Mouse (Mus musculus) spleen, postnatal 36 days (tissue): Measurements from ENCODE around the gene Clmn.
"Not testable (repeated sequence)": the region's sequence is repeated elsewhere in the genome, so short reads cannot be mapped to it uniquely, and the experiment has no call there.

ENCODE experiments used
- DNase-seq, 2 experiments: peaks; one replicate each; pipeline ENCODE4 v3.0.0; 2022; ENCODE audit warnings: low spot score in 2 of 2, mixed read lengths in 1 of 2

The Clmn gene

DNA sequence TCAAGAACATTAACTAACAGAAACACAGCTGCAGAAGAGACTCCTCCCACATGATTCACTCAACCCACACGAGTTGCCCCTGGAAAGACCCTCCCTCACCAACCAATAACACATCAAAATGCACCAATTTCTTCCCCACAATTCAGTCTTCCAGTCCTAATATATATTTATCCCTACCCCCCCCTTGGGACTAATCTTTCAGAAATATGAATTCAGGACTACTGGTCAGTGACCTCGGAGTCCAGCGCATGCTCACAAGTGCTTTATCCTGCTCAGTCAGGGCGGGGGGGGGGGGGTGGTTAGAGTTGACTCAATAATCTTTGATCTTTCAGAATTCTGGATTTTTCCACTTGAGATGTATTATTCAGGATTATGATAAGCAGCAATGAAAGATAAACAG, 111.2 kb downstream of the Clmn start:
- no peak for DNase-seq

DNA sequence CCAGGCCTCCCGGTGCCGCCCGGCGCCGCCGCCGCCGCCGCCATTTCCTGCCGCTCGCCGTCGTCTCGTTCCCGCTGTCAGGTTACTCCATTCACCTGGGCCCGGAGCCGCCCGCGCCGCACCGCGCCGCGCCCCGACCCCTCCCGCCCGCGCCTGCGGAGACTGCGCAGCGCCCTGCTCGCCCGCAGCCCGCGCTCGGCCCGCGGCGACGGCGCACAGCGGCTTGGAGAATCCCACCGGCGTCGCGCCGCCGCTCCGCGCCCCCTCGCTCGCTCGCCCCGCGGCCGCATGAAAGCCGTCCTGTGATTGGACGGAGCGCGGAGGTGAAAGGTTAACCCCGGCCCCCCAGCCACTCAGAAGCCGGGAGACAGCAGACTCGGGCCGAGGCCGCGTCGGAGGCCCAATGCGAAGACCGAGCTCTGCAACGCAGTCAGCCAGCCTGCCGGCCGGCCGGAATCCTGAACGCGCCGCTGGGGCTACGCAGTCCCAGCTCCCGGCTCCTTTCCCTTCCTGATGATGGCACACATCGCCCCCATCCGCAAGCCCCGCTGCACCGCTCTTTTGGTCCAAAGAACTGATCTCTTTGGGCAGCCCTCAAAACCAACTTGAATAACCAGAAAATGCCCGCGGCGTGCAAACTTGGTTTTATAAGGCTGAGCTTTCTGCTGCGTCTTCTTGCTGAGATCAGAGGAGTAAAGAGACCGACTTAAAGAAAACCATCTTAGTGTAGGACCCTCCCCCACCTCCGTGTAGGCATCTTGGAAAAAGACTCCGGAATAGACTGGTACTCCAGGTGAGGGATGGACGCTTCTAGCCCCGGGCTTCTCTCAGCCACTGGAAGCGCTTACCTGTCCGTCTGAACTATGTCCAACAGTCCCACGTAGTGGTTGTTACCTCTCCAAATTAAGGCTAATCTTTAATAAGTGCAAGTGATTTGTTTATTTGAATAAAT, 112.8 kb downstream of the Clmn start, which contains the start of gene Dicer1:
Gene Dicer1, minus strand, starts transcription at position 139 of the 952 bp plus-strand sequence.
- DNase-seq: peak; percentile 95

DNA sequence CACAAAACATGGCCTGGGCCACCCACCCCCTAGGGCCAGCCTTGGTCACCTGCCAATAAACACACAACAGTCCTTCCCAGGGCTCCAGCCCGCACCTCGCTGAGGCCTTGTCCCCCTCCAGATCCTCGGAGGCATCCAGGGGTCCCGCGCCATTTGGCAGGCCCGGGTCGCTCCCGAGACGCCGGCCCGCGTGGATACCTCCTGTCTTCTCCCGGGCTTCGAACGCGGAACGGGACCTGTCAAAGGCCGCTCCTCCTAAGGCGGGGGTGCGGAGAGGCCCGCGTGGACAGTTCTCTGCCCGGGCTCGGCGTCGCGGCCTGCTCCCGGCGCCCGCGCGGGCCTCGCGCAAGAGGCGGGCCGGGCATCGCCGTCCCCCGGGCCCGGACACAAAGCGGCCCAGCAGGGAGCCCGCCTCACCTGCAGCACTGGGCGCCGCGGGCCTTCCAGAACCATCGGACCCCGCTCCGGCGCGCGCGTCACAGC, 113.5 kb downstream of the Clmn start:
- peak in 1 of 2 experiments; percentile 9 for DNase-seq

DNA sequence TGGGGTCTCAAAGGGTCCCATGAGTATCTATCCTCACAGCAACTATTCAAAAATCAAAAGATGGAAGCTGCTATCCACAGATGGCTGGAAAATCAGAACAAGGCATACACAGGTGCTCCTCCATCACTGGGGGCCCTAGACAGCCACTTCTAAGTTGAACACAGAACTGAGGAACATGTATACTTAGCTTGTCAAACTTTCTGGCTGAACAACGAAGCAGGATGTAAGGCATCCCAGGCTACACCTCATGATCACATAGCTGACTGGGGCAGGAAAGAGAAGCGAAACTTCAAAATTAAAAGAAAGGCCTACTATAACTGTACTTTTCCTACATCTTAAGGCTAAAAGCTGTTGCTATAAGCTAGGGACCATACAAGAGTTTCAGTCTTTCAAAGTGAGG, 115.9 kb downstream of the Clmn start:
- peak; percentile 29 to 40 for DNase-seq

DNA sequence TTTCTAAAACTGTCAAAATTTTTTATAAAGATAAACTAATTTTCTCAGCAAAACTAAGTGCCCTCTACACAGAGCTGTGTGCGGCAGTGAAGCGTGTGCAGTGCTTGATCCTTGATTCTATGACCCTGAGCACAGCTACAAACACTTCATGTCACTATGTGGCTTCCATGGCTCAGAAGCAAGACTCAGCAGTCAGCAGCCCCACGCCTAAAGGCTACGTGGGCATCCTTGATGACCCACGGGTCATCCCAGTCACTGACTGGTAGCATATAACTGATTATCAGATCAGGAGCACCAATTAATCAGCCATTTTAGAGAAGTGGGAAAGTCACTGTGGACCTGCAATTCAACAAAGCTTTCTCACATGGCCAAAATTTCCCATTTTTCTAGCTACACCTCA, 117.6 kb downstream of the Clmn start:
- DNase-seq: no peak

DNA sequence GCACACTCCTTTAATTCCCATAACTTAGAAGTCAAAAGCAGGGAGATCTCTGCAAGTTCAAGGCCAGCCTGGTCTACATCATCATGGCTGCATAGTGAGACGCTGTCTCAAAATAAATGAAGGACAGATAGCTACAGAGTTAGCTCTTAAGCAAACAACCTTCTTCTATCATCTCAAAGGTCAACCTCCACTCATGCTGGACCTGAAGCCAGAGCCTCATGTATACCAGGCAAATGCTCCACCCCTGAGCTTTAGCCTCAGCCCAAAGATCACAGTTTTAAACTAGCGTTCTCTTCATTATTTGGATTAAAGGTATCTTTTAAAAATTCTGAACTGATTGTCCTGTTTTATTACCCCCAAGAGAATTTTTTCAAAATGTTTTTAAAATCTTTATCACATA, 118.3 kb downstream of the Clmn start:
- no peak for DNase-seq

DNA sequence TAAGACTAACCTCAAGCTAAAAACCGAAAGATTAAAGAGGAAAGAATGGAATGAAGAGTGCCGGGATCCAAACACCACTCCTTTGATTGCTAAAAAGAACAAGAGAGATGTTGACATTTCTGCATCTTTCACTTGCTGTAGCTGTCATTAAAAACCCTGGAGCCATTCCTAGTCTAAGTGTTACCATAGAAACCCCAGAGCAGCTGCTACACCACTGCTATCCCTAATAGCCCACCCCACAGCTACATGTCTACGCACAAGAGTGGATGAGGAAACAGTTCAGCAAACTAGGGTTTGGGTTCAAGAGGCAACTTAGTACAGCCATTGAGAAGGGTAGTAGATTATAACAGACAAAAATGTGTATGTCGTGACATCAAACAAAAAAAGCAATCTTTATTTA, 121.2 kb downstream of the Clmn start:
- no peak for DNase-seq

DNA sequence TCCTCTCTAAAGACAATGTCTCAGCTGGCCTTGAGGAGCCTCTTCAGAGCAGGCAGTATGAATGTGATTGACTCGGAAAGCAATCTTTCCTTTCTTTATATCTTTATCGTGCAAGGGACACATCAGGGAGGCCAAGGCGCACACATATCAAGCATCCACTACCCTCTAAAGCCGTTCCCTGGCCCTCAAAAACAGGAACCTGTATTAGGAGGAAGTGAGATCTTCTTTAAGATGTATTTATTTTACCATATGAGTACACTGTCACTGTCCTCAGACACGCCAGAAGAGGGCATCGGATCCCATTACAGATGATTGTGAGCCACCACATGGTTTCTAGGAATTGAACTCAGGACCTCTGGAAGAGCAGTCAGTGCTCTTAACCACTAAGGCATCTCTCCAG, 122.6 kb downstream of the Clmn start:
- peak; percentile 55 to 68 for DNase-seq

DNA sequence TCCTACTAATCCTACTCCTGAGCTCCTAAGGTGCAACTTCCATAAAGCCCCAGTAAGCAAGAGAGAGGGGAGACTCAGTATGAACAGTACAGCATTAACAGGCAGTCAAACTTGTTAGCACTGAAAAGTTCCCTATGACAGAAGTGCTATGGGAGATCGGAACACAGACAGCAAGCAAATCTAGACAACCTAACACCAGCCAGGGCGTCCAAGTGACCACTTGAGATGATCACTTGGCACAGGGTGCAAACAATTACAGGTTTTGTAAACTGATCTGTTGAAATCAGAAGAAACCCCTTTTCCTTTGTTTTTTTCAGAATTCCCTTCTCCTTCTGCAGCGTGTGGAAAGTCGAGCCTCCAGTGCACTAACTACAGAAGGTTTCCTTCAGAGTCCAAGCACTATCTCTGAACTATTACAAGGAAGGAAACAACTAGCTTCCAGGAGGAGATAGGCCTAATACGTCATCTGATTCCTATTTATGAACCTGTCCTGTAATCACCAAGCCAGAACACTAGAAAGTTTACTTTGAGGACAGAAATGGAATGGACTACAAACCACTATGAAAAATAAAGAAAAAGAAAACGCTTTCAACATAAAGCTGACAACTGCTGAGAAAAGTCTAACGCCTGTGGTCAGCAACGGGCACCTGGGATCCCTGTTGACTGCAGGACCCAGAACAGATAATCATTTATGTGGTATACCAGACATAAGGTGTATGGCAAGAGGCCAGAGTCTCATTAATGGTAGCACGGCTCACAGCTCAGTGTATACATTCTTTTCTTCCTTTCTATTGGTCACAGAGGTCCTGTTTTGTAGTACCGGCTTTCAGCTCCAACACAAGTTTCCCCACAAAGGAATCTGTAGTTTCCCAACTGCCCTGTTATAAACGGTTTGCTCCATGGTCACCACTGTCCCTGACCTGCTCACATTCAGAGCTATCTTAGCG, 123.8 kb downstream of the Clmn start:
- DNase-seq: no peak

DNA sequence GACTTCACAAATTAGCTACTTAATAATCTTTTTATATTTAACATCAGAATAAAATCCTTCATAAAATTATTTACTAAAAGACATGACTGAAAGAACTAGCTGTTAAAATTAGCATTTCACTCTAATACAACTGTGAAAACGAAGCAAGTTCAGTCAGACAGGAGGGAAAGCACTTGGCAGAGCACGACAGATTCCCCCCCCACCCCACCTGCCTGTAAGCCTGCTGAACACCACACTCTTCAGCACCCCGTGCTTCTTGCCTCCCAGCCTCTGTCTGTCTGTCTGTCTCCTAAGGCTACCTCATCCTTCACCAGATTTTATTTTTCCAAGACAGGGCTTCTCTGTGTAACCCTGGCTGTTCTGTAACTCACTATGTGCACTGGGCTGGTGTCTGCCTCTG, 125.9 kb downstream of the Clmn start:
- no peak for DNase-seq

DNA sequence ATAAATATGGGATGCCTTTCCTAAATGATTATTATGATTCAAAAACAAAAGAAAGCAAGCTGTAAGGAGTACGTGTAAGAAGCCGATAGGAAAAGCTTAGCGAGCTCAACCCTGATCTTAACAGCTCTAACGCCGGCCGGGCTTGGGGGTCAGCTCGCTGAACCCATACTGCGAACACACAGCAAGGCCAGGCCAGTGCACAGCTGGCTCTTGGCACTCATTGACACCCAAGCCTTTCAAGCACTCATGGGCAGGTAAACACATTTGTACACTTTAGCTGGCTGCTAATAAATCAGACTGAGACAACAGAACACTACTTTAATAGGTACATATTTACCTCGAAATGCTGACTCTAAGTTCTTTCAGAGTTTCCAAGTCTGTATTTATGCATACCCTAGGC, 126.4 kb downstream of the Clmn start:
- DNase-seq: no peak

DNA sequence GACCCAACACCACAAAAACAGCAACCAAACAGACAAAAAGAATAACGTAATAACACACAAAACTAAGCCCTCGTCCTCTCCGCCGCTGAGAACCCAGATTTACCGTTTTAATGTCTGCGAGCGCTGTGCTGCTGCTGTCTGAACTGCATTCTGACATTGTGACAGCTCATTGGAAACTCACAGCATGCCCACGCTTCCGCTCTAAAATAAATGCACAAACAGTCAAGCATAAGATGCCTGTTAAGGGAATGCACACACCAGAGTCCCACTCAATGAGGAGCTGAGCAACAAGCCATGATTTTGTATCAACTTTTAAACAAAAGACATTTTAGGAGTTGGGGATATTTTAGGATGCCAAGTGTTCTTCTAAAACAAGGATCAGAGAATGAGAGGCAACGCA, 127.2 kb downstream of the Clmn start:
- no peak for DNase-seq

DNA sequence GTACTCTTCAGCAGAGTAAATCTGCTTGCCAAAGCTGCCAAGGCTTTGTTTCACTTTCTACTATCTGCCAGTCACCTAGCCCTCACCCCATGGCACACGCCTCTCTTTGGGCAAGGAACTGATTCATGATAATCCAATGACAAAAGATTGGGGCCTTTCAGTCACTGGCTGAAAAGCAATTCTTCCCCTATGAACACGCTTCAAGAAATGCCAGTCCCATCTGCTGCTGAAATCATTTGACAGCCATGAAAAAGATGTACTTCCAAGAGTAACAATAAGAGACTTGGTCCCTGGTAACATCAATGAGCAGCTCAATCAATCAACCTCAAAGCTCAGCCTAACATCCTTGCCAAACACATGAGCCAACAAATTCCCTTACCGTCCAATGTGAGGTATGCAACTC, 128.9 kb downstream of the Clmn start:
- no peak for DNase-seq

DNA sequence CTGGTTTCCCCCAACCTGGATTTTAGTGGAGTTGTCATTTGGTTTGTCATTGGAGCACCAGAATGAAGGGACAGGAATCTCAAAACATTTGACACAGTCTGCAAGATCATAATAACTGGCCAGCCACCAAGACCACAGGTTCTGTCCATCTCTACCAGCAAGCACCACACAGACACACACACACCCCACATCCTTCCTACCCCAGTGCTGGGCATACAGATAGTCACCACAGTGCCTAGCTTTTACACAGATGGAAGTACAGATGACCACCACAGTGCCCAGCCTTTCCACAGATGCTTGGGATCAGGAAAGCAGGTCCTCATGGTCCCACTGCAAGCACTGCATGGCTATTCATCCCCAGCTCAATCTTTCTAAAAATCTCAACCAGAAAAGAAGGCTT, 131.7 kb downstream of the Clmn start:
- DNase-seq: no peak

DNA sequence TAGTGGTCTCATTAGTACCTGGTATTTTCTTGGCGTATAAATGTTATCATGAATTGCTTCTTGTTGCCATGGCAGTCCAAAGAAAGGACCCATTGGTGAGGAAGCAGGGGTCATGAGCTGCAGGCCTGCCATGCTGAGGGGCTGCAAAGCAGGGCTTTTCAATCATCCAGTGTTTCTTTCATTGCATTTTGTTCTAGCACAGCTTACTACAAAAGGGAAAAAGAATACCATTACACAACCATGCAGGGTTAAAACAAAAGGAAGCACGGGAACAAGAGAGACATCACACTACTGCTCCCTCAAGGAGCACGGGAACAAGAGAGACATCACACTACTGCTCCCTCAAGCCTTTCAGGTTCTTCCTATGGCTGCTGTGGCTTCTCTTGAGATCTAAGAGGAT, 133.1 kb downstream of the Clmn start:
- DNase-seq: no peak

DNA sequence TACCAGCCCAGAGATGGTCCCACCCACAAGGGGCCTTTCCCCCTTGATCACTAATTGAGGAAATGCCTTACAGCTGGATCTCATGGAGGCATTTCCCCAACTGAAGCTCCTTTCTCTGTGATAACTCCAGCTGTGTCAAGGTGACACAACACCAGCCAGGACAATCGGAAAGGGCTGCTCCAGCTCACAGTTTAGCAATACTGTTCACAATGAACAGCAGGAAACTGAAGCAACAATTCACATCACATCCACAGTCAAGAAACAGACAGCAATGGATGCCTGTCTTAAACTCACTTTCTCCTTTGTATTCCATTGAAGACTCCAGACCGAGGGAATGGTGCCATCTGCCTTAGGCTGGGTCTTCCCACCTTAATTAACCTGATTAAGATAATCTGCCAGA, 138.4 kb downstream of the Clmn start:
- not testable (repeated sequence) for DNase-seq

DNA sequence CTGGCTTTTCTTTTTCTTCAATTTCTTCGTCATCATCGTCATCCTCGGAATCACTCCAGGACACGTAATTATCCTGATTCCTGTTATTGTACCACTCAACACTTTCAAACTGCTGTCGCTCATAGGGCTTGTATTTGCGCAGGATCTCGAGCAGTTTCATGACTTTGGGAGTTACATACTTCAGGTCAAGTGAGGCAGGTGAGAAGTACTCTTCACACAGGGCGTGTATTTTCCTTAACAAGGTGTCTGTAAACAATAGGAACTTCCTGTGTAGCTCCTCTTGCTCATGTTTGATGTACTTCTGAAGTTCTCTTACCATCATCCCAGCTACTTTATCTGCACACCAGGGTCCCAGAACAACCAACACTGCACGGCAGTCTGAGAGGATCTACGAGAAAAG, 142.8 kb downstream of the Clmn start:
- no peak for DNase-seq

DNA sequence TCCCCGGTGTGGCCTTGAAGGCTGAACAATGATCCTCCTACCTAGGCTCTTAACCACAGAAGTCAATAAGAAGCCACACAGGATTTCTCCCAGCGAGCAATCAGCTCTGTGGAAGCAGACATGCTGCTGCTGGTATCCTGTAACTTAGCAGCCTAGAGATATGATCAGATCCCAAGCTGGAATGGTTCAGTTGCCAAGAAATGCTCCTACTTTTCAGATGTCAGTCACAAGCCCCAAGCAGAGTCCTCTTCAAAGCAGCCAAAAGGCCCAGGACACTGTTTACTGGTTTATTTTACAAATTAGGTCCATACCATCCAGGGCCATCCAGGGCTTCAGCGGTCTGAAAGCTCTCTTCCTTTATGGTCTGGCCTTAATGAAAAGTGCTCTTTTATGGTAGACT, 143.9 kb downstream of the Clmn start:
- DNase-seq: no peak

DNA sequence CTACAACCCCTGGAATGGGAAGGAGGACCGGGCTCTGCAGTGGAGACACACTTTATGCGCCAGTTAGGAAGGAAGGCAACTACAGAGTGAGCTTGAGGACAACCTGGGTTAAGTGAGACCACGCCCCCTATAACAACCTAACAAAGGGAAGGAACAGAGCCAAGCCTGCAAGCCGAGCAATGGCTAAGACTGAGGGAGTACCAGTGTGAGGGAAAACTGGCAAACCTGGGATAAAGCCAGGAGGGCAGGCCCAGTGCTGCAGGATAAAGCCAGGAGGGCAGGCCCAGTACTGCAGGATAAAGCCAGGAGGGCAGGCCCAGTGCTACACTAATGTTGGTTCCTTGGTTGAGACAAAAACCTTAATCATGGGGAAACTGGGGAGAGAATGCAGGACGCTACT, 145.9 kb downstream of the Clmn start:
- no peak for DNase-seq

DNA sequence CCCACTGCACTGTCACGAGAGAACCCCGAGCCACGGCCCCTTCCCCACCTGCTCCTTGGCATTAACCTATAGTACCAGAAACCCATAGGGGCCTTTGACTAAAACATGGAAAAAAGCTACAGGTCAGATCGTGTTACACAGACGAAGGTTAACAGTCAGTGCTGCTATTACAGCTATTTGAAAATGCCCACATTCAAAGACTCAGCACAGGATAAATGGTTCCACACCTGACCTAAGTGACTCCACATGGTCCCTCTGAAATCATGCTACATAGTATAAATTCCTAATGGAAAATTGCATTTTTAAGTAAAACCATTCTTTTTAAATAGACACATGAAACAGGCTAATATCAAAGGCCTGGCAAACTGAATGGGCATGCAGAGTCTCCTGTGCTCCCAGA, 148.5 kb downstream of the Clmn start:
- no peak for DNase-seq

DNA sequence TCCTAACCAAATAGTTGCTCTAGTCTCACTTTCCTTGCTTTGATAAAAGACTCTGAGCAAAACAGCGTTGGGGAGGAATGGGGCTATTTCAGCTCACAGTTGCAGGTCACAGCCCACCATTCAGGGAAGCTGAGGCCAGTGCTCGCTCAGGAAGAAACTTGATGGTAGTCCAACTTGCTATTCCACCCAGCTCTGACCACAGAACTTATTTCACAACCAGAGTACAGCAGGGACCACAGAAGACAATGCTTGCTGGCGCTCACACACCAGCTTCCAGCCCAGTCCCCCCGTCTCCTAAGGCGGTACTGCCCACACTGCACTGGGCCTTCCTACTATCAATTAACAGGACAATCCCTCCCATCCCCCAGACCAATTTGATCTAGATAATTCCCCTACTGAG, 149.4 kb downstream of the Clmn start:
- DNase-seq: no peak
